Mouse (Mus musculus) C2C12 (cell line): ENCODE measurements at regions not wholly inside any gene's neighbourhood (a gene's known extent, or its start where the extent isn't known, plus 50 kb on each side); places are given as distances from the start of the nearest gene placed in this dataset.

Experiments used
- CEBPB ChIP-seq: IDR thresholded peaks from one replicate; pipeline ENCODE4 v1.6.1; 2011; ENCODE audit warnings: low read depth, mild to moderate bottlenecking, control low read depth, moderate library complexity
- CTCF ChIP-seq: IDR thresholded peaks from one replicate; pipeline ENCODE4 v1.5.1; 2011; ENCODE audit not compliant: control insufficient read depth, insufficient read depth, insufficient read length
- MAX ChIP-seq: IDR thresholded peaks from one replicate; pipeline ENCODE4 v1.6.1; 2011; ENCODE audit warnings: mild to moderate bottlenecking, control low read depth
- MYOG ChIP-seq: IDR thresholded peaks from one replicate; pipeline ENCODE4 v1.6.1; 2011; ENCODE audit not compliant: control insufficient read depth, insufficient read length; ENCODE audit errors: extremely low read depth
- USF1 ChIP-seq: IDR thresholded peaks from one replicate; pipeline ENCODE4 v1.6.1; 2011; ENCODE audit warnings: low read depth, mild to moderate bottlenecking, control low read depth, moderate library complexity

GRCm38 (mm10) chr15:56844574-56844973, 632.9 kb downstream of the Slc22a22 start:
- TF ChIP-seq CTCF (no peak), USF1 (no peak), MYOG (no peak), MAX (no peak), CEBPB (no peak)
